Mouse (Mus musculus): ENCODE measurements around the gene Hscb. TPM values are rescaled to one million over a fixed set of nuclear protein-coding genes. Genes with fewer than 3 reads are reported as not detected.
"Not testable (repeated sequence)": the region's sequence is repeated elsewhere in the genome, so short reads cannot be mapped to it uniquely, and the experiment has no call there.

The Hscb gene
- polyA plus RNA-seq, 1 experiment = 7.9 TPM

DNA sequence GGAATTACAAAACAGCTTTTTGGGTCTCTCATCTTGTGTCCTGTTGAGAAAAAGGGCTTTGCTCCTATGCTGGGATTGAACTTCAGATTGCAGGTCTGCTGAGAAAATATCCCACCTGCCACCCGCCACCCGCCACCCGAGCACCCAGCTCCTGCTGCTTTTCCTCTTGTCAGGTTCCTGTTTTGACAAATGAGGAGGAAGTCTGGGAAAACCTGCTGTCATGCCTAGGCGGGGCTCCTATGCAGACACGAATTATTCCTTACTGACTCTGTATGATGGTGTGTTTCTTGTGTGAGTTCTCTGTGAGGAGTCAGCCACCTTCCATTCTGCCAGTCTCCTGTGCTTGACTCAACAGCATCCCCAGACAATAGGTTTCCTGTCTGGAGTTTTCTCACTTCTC, 20.9 kb upstream of the Hscb start:
- TF ChIP-seq POLR2A (IDR thresholded peaks at IDR 0.05; ENCODE audit: borderline replicate concordance, extremely low read depth, insufficient read depth, insufficient read length, poor library complexity, severe bottlenecking) (no peak), CTCF (IDR thresholded peaks at IDR 0.05; ENCODE audit: borderline replicate concordance, extremely low read depth, insufficient read depth, insufficient read length) (no peak)
- no peak for DNase-seq (ENCODE audit: low read depth)

DNA sequence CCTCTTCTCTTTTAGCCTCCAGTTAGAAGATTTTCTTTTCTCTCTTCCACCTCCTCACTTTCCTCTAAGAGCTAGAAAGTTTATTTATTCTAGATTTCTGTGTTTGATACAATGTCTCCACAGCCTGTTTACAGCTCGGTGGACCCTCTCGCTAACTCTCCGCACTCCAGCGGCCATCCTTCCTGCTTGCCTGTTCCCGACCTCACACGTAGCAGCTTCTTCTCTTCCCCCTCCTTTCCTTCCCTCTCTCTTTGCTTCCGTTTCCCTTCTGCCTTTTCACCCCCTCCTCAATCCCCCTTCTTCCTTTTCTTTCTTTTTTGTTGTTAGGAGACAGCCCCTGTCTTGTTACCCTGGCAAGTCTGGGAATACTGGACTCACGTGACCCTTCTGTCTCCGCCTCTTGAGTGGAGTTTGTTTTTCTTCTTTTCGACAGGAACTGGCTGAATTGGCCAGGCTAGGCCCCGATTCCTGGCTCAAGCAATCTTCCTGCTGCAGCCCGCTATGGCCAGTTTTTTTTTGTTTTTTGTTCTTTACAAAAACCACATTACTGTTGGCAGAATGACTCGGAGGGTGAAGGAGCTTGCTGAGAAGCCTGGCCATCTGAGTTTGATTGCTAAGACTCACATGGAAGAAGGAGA, 19.6 kb upstream of the Hscb start:
- TF ChIP-seq POLR2A (IDR thresholded peaks at IDR 0.05; ENCODE audit: borderline replicate concordance, extremely low read depth, insufficient read depth, insufficient read length, poor library complexity, severe bottlenecking) = no peak
- no peak for TF ChIP-seq CTCF (IDR thresholded peaks at IDR 0.05; ENCODE audit: borderline replicate concordance, extremely low read depth, insufficient read depth, insufficient read length)
- DNase-seq (ENCODE audit: low read depth) = peak; percentile 82

DNA sequence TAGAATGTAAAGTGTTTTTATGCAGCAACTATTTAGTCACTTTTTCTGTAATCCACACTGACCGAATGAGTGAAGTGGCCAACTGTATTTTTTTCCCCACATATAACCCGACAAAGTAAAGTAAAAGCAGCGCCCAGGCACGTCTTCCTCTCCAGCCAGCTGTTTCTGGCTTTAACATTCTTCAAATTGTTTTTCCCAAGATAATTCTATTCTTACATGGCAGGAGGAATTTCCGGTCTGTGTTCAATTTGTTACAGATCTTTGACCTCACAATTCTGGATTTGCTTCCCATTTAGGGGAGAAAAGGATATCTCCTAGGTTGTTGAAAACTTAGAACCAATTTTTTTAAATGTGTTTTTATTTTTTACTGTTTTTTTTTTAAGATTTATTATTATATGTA, 17.5 kb upstream of the Hscb start:
- DNase-seq (ENCODE audit: low read depth) = no peak
- TF ChIP-seq CTCF (IDR thresholded peaks at IDR 0.05; ENCODE audit: borderline replicate concordance, extremely low read depth, insufficient read depth, insufficient read length) (no peak), POLR2A (IDR thresholded peaks at IDR 0.05; ENCODE audit: borderline replicate concordance, extremely low read depth, insufficient read depth, insufficient read length, poor library complexity, severe bottlenecking) (no peak)

DNA sequence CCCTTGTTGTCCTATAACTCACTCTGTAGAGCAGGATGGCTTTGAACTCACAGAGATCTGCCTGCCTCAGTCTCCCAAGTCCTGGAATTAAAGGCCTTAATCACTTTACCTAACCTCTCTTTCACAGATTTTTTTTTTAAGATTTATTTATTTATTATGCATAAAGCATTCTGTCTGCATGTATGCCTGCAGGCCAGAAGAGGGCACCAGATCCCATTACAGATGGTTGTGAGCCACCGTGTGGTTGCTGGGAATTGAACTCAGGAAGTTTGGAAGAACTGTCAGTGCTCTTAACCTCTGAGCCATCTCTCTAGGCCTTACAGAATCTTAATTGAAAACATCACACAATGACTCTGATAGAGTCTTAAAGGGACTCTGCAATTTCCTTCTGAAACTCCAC, 13.4 kb upstream of the Hscb start:
- no peak for DNase-seq (ENCODE audit: low read depth)
- TF ChIP-seq CTCF (IDR thresholded peaks at IDR 0.05; ENCODE audit: borderline replicate concordance, extremely low read depth, insufficient read depth, insufficient read length) (no peak), POLR2A (IDR thresholded peaks at IDR 0.05; ENCODE audit: borderline replicate concordance, extremely low read depth, insufficient read depth, insufficient read length, poor library complexity, severe bottlenecking) (no peak)

GRCm38 (mm10) chr5:110841046-110841862, 1.7 kb upstream of the Hscb start:
- TF ChIP-seq POLR2A (IDR thresholded peaks at IDR 0.05; ENCODE audit: borderline replicate concordance, extremely low read depth, insufficient read depth, insufficient read length, poor library complexity, severe bottlenecking) (no peak), CTCF (IDR thresholded peaks at IDR 0.05; ENCODE audit: borderline replicate concordance, extremely low read depth, insufficient read depth, insufficient read length) (no peak)
- DNase-seq (ENCODE audit: low read depth) = no peak

- peak; percentile 14 for DNase-seq (ENCODE audit: low read depth)
- TF ChIP-seq POLR2A (IDR thresholded peaks at IDR 0.05; ENCODE audit: borderline replicate concordance, extremely low read depth, insufficient read depth, insufficient read length, poor library complexity, severe bottlenecking) (no peak), CTCF (IDR thresholded peaks at IDR 0.05; ENCODE audit: borderline replicate concordance, extremely low read depth, insufficient read depth, insufficient read length) (peak; percentile 44; the same call in 1 of the 2 replicates)
Measured at GRCm38 (mm10) chr5:110840465-110840864, 888 bp upstream of the Hscb start.

- TF ChIP-seq CTCF (IDR thresholded peaks at IDR 0.05; ENCODE audit: borderline replicate concordance, extremely low read depth, insufficient read depth, insufficient read length) (no peak), POLR2A (IDR thresholded peaks at IDR 0.05; ENCODE audit: borderline replicate concordance, extremely low read depth, insufficient read depth, insufficient read length, poor library complexity, severe bottlenecking) (no peak)
- DNase-seq (ENCODE audit: low read depth) = peak; percentile 2
Measured at GRCm38 (mm10) chr5:110839038-110839677, 419 bp downstream of the Hscb start.

DNA sequence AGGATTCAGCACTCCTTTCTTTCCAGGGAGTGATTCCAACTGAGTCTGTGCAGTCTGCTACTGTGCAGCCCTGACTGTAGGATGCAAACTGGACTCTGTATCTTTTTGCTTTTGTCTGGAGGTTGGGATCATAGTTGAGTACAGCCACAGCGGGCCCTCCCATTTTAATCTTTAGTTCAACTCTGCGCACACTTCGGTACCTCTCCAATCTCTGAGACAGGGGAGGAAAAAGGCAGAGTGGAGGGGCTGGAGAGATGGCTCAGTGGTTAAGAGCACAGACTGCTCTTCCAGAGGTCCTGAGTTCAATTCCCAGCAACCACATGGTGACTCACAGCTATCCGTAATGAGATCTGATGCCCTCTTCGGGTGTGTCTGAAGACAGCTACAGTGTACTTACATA, 1.6 kb downstream of the Hscb start:
- DNase-seq (ENCODE audit: low read depth) = not testable (repeated sequence)

DNA sequence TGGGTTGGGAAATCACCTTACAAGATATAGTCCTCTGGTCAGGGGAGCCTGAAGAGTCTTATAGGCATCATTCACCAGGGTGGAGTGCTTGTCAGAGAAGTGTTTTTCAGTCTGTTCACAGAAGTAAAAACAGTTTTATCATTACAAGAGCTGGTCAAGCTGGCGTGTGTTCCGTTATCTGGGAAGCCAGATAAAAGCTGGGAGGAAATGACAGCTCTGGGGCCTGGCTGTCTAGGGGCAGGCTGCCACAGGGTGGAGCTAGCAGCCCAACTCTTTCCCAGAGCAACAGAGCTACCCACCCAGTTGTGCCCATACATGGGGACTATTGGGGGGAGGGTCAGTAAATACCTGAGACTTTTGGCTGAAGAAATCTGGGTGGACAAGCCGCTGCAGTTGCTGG, 3.6 kb downstream of the Hscb start:
- TF ChIP-seq POLR2A (IDR thresholded peaks at IDR 0.05; ENCODE audit: borderline replicate concordance, extremely low read depth, insufficient read depth, insufficient read length, poor library complexity, severe bottlenecking) = no peak
- peak; percentile 78 for TF ChIP-seq CTCF (IDR thresholded peaks at IDR 0.05; ENCODE audit: borderline replicate concordance, extremely low read depth, insufficient read depth, insufficient read length)
- peak; percentile 57 for DNase-seq (ENCODE audit: low read depth)

- TF ChIP-seq POLR2A (IDR thresholded peaks at IDR 0.05; ENCODE audit: borderline replicate concordance, extremely low read depth, insufficient read depth, insufficient read length, poor library complexity, severe bottlenecking) = no peak
- no peak for TF ChIP-seq CTCF (IDR thresholded peaks at IDR 0.05; ENCODE audit: borderline replicate concordance, extremely low read depth, insufficient read depth, insufficient read length)
Measured at GRCm38 (mm10) chr5:110831036-110831720, 8.4 kb downstream of the Hscb start.

DNA sequence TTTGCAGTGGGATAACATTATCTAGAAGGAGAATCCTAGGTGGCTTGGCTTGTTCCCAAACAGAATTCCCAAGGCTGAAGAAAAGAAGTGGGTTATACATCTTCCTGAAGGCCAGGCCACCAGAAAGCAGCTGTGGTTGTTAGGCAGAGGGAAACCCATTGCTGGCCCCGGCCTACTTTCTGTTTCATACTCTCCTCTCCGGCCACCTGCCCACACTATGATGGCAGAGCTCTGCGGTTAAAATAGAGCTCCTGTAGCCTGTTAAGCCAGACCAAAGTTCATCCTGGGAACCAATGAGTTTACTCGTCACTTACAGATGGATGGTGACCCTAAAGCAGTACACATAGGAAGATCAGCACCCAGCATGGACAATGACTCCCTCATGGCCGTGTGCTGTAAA, 12.0 kb downstream of the Hscb start:
- TF ChIP-seq CTCF (IDR thresholded peaks at IDR 0.05; ENCODE audit: borderline replicate concordance, extremely low read depth, insufficient read depth, insufficient read length) (no peak), POLR2A (IDR thresholded peaks at IDR 0.05; ENCODE audit: borderline replicate concordance, extremely low read depth, insufficient read depth, insufficient read length, poor library complexity, severe bottlenecking) (no peak)
- DNase-seq (ENCODE audit: low read depth) = no peak

More at GRCm38 (mm10) chr5:110831036-110831720, 8.4 kb downstream of the Hscb start:
- DNase-seq (ENCODE audit: low read depth) = no peak
